Mouse (Mus musculus) thymus, adult 2 months (tissue): ENCODE measurements at regions not wholly inside any gene's neighbourhood (a gene's known extent, or its start where the extent isn't known, plus 50 kb on each side); places are given as distances from the start of the nearest gene placed in this dataset.

ENCODE experiments used
- CTCF ChIP-seq: fragments of 200-500 bp; IDR thresholded peaks from 2 replicates; pipeline ENCODE4 v1.5.1; 2012; ENCODE audit warnings: mild to moderate bottlenecking, control low read depth, low read length, moderate library complexity, borderline replicate concordance; ENCODE audit not compliant: control insufficient read depth, poor library complexity, insufficient read depth; ENCODE audit errors: extremely low read depth
- POLR2A ChIP-seq: fragments of 200-500 bp; IDR thresholded peaks from 2 replicates; pipeline ENCODE4 v1.6.1; 2012; ENCODE audit warnings: mild to moderate bottlenecking, low read length, control low read depth, moderate library complexity; ENCODE audit not compliant: control insufficient read depth, poor library complexity, insufficient read depth; ENCODE audit errors: extremely low read depth

DNA sequence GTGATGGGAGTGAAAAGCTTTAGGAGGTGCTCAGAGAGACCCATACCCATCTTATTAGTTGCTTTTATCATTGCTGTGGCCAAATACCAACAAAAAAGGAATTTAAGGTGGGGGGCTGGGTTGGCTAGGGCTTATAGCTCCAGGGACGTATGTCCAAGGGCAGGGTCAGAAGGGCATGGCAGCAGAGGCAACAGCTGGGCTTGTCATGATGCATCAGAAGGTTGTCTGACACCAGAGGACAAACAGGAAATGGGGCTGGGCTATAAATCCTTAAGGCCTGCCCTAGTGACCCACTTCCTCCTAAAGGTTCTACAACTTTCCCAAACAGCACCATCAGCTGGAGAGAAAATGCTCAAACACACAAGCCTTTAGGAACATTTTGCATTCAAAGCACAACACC is 160.6 kb upstream of the Car8 start:
- no peak for TF ChIP-seq POLR2A
- TF ChIP-seq CTCF = no peak
